Mouse (Mus musculus): ENCODE data around the gene Cdk13. TPM values are rescaled to one million over a fixed set of nuclear protein-coding genes. Genes with fewer than 3 reads are reported as not detected.

Gene Cdk13
- polyA plus RNA-seq, 1 experiment from 2014 or later, result 5.8 TPM

- Histone ChIP-seq H3K4me1 (ENCODE audit: control insufficient read depth, low read depth, low read length) (peaks cover 6% of the 10 kb centered on the region), H3K4me2 (ENCODE audit: low read depth, low read length) (peak overlapping the region; percentile 88), H3K9ac (ENCODE audit: low read depth, low read length) (no peak overlapping the region), H3K27ac (ENCODE audit: low read length) (no peak overlapping the region), H3K4me3 (ENCODE audit: low read depth, low read length) (peak overlapping the region; percentile 88), H3K9me3 (replicated peaks; ENCODE audit: control insufficient read depth, low read length) (no peaks in the 10 kb centered on the region), H3K36me3 (ENCODE audit: control insufficient read depth, insufficient read depth) (no peaks in the 10 kb centered on the region), H3K27me3 (ENCODE audit: control insufficient read depth, insufficient read depth, low read depth, low read length) (no peaks in the 10 kb centered on the region)
- WGBS (ENCODE audit: insufficient replicate concordance), result 55% methylated on average over 5 of the region's 5 CpGs
- no peak for ATAC-seq (ENCODE audit: low read depth)
These were observed 111.1 kb downstream of the Cdk13 start for GRCm38 (mm10) chr13:17693816-17694215.

GRCm38 (mm10) chr13:17691436-17691835 lies 113.5 kb downstream of the Cdk13 start:
- WGBS (ENCODE audit: insufficient replicate concordance), result 69% methylated on average over 1 of the region's 1 CpGs

GRCm38 (mm10) chr13:17690686-17691085 lies 114.2 kb downstream of the Cdk13 start:
- H3K4me3 ChIP-seq (ENCODE audit: low read depth, low read length), result no peak overlapping the region
- no peak overlapping the region for H3K27ac ChIP-seq (ENCODE audit: low read length)
- no peaks in the 10 kb centered on the region for H3K27me3 ChIP-seq (ENCODE audit: control insufficient read depth, insufficient read depth, low read depth, low read length)
- peaks cover 3% of the 10 kb centered on the region for H3K4me1 ChIP-seq (ENCODE audit: control insufficient read depth, low read depth, low read length)
- ATAC-seq (ENCODE audit: low read depth), result no peak
- no peaks in the 10 kb centered on the region for H3K36me3 ChIP-seq (ENCODE audit: control insufficient read depth, insufficient read depth)
- H3K4me2 ChIP-seq (ENCODE audit: low read depth, low read length), result no peak overlapping the region
- H3K9ac ChIP-seq (ENCODE audit: low read depth, low read length), result no peak overlapping the region
- no peaks in the 10 kb centered on the region for H3K9me3 ChIP-seq (replicated peaks; ENCODE audit: control insufficient read depth, low read length)

More at GRCm38 (mm10) chr13:17691436-17691835, 113.5 kb downstream of the Cdk13 start:
- H3K27me3 ChIP-seq (ENCODE audit: control insufficient read depth, insufficient read depth, low read depth, low read length), result no peaks in the 10 kb centered on the region
- H3K9me3 ChIP-seq (replicated peaks; ENCODE audit: control insufficient read depth, low read length), result no peaks in the 10 kb centered on the region
- no peak overlapping the region for H3K4me2 ChIP-seq (ENCODE audit: low read depth, low read length)
- peaks cover 3% of the 10 kb centered on the region for H3K4me1 ChIP-seq (ENCODE audit: control insufficient read depth, low read depth, low read length)
- ATAC-seq (ENCODE audit: low read depth), result no peak
- no peak overlapping the region for H3K4me3 ChIP-seq (ENCODE audit: low read depth, low read length)
- no peaks in the 10 kb centered on the region for H3K36me3 ChIP-seq (ENCODE audit: control insufficient read depth, insufficient read depth)
- H3K9ac ChIP-seq (ENCODE audit: low read depth, low read length), result no peak overlapping the region
- no peak overlapping the region for H3K27ac ChIP-seq (ENCODE audit: low read length)

- Histone ChIP-seq H3K4me3 (ENCODE audit: low read depth, low read length) (no peak overlapping the region), H3K36me3 (ENCODE audit: control insufficient read depth, insufficient read depth) (no peaks in the 10 kb centered on the region), H3K9me3 (replicated peaks; ENCODE audit: control insufficient read depth, low read length) (no peaks in the 10 kb centered on the region), H3K27me3 (ENCODE audit: control insufficient read depth, insufficient read depth, low read depth, low read length) (no peaks in the 10 kb centered on the region), H3K9ac (ENCODE audit: low read depth, low read length) (no peak overlapping the region), H3K4me1 (ENCODE audit: control insufficient read depth, low read depth, low read length) (peaks cover 3% of the 10 kb centered on the region), H3K4me2 (ENCODE audit: low read depth, low read length) (no peak overlapping the region), H3K27ac (ENCODE audit: low read length) (no peak overlapping the region)
- no peak for ATAC-seq (ENCODE audit: low read depth)
These were observed 115.4 kb downstream of the Cdk13 start for GRCm38 (mm10) chr13:17689461-17689860.

GRCm38 (mm10) chr13:17671122-17671521 lies 133.8 kb downstream of the Cdk13 start:
- WGBS (ENCODE audit: insufficient replicate concordance), result 48% methylated on average over 1 of the region's 1 CpGs
- Histone ChIP-seq H3K4me1 (ENCODE audit: control insufficient read depth, low read depth, low read length) (no peaks in the 10 kb centered on the region), H3K27me3 (ENCODE audit: control insufficient read depth, insufficient read depth, low read depth, low read length) (no peaks in the 10 kb centered on the region), H3K4me3 (ENCODE audit: low read depth, low read length) (no peak overlapping the region), H3K36me3 (ENCODE audit: control insufficient read depth, insufficient read depth) (no peaks in the 10 kb centered on the region), H3K9ac (ENCODE audit: low read depth, low read length) (no peak overlapping the region), H3K27ac (ENCODE audit: low read length) (no peak overlapping the region), H3K9me3 (replicated peaks; ENCODE audit: control insufficient read depth, low read length) (no peaks in the 10 kb centered on the region), H3K4me2 (ENCODE audit: low read depth, low read length) (no peak overlapping the region)
- peak; percentile 97 for ATAC-seq (ENCODE audit: low read depth)

GRCm38 (mm10) chr13:17667380-17667779 lies 137.5 kb downstream of the Cdk13 start:
- H3K27ac ChIP-seq (ENCODE audit: low read length), result no peak overlapping the region
- no peaks in the 10 kb centered on the region for H3K9me3 ChIP-seq (replicated peaks; ENCODE audit: control insufficient read depth, low read length)
- ATAC-seq (ENCODE audit: low read depth), result no peak
- no peaks in the 10 kb centered on the region for H3K27me3 ChIP-seq (ENCODE audit: control insufficient read depth, insufficient read depth, low read depth, low read length)
- no peaks in the 10 kb centered on the region for H3K4me1 ChIP-seq (ENCODE audit: control insufficient read depth, low read depth, low read length)
- H3K36me3 ChIP-seq (ENCODE audit: control insufficient read depth, insufficient read depth), result no peaks in the 10 kb centered on the region
- WGBS (ENCODE audit: insufficient replicate concordance), result 71% methylated on average over 1 of the region's 1 CpGs
- no peak overlapping the region for H3K4me3 ChIP-seq (ENCODE audit: low read depth, low read length)
- H3K4me2 ChIP-seq (ENCODE audit: low read depth, low read length), result no peak overlapping the region
- no peak overlapping the region for H3K9ac ChIP-seq (ENCODE audit: low read depth, low read length)

MicroRNAs encoded within 50 kb of the gene (microRNA counts, 519-probe panel; counts per million panel counts)
- microRNA mmu-miR-466i, result 60.7 counts per million

Small RNA genes lying within 50 kb of the gene (microRNA-seq; reads per million reads assigned to microRNA genes)
- not detected for gene Mir466i

Other genes with a start within 250 kb of the Cdk13 start
- gene Mplkip, start 109.9 kb downstream of the Cdk13 start, polyA plus RNA-seq (2015; fragmentation: Nextera tagmentation; extraction: Ambion mirVana), result 16.2 and 18.7 TPM in 2 replicates
- 5.6 and 5.8 TPM in 2 replicates for gene Sugct, start 109.5 kb downstream of the Cdk13 start, polyA plus RNA-seq (2015; fragmentation: Nextera tagmentation; extraction: Ambion mirVana)
- gene Rala, start 139.1 kb upstream of the Cdk13 start, polyA plus RNA-seq (2015; fragmentation: Nextera tagmentation; extraction: Ambion mirVana), result 16.9 and 17.4 TPM in 2 replicates
- 15.6 and 17.4 TPM in 2 replicates for gene Yae1d1, start 188.3 kb upstream of the Cdk13 start, polyA plus RNA-seq (2015; fragmentation: Nextera tagmentation; extraction: Ambion mirVana)